Mouse (Mus musculus) erythroblast, embryonic 14.5 days (primary cell): ENCODE results near the gene Igsf11. TPM values are rescaled to one million over a fixed set of nuclear protein-coding genes. Genes with fewer than 3 reads are reported as not detected.

Source experiments
- H3K27me3 ChIP-seq: 2 replicates; pipeline ENCODE4 v1.6.1; 2012; ENCODE audit warnings: inconsistent platforms; ENCODE audit not compliant: control insufficient read depth
- H3K36me3 ChIP-seq: 2 replicates; pipeline ENCODE4 v1.6.1; 2012; ENCODE audit warnings: mild to moderate bottlenecking, inconsistent platforms; ENCODE audit not compliant: control insufficient read depth
- H3K4me1 ChIP-seq: 2 replicates; pipeline ENCODE4 v1.6.1; 2012; ENCODE audit warnings: inconsistent platforms; ENCODE audit not compliant: control insufficient read depth
- H3K4me3 ChIP-seq: replicated peaks from 2 replicates; pipeline ENCODE3; 2012; ENCODE audit warnings: moderate library complexity, mild to moderate bottlenecking, inconsistent platforms
- H3K9me3 ChIP-seq: 2 replicates; pipeline ENCODE4 v1.6.1; 2012; ENCODE audit warnings: low read length, inconsistent platforms, mixed read lengths; ENCODE audit not compliant: control insufficient read depth
- GATA1 ChIP-seq: IDR thresholded peaks from 2 replicates; pipeline ENCODE4 v1.6.1; 2012; ENCODE audit warnings: low read length, inconsistent platforms, mixed read lengths
- TAL1 ChIP-seq: IDR thresholded peaks from 3 replicates; pipeline ENCODE4 v1.6.1; 2012; ENCODE audit warnings: low read length, inconsistent platforms, mixed read lengths
- polyA plus RNA-seq: library from polyadenylated mRNA; stranded (reverse); fragments of >175 nt; gene quantifications from 2 replicates; pipeline ENCODE4 v1.2.3, GENCODE M21; 2012

The Igsf11 gene
- polyA plus RNA-seq, 1 experiment: not detected

DNA sequence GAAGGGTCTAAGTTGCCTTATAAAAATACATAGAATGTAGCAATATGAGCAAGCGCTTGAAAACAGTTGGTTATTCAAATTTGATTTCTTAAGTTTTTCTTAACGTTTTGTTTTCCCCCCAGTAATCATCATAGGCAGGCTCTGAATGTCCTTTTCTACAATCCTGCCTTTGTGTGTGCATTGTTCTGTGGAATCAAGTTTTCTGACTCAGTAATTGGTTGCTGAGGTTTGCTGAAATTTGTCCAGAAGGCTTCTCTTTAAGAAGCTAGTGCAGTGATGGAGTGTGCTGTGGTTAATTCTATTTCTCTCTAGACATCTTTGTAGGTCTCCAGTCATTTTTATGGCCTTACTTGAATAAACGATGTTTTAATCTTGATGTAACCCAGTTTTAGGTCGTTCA, 10.5 kb downstream of the Igsf11 start:
- H3K4me3 ChIP-seq: no peak overlapping the region
- peaks cover 30% of the 10 kb centered on the region for H3K27me3 ChIP-seq
- peaks cover 3% of the 10 kb centered on the region; the same call in 1 of the 2 replicates for H3K4me1 ChIP-seq
- no peaks in the 10 kb centered on the region for H3K9me3 ChIP-seq
- no peak for TF ChIP-seq GATA1
- no peak for TF ChIP-seq TAL1
- H3K36me3 ChIP-seq: no peaks in the 10 kb centered on the region

DNA sequence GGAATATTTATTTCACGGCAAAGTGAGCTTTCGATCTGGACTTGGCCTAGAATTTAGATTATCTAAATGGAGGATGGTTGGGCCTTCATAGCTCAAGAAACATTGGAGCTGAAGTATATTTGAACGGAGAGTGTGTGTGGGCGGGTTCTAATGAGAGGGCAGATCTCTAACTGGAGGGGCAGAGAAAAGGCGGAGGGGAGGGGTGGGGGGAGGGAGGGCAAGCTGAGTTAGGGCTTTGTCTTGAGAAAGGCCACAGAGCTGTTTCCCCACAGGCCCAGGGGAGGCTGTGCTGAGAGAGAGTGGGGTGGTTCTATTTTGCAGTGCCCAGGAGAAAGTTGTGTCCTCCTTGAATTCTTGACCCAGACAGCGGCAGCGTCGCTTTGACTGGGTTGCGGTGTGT, 11.7 kb downstream of the Igsf11 start:
- Histone ChIP-seq H3K27me3 (peaks cover 30% of the 10 kb centered on the region), H3K9me3 (no peaks in the 10 kb centered on the region), H3K36me3 (no peaks in the 10 kb centered on the region), H3K4me3 (no peak overlapping the region), H3K4me1 (peaks cover 3% of the 10 kb centered on the region; the same call in 1 of the 2 replicates)
- TF ChIP-seq TAL1: no peak
- no peak for TF ChIP-seq GATA1

GRCm38 (mm10) chr16:38905911-38906310, 13.4 kb downstream of the Igsf11 start:
- Histone ChIP-seq H3K4me1 (peaks cover 3% of the 10 kb centered on the region; the same call in 1 of the 2 replicates), H3K9me3 (no peaks in the 10 kb centered on the region), H3K4me3 (no peak overlapping the region), H3K27me3 (peaks cover 28% of the 10 kb centered on the region), H3K36me3 (no peaks in the 10 kb centered on the region)
- TF ChIP-seq TAL1: no peak
- no peak for TF ChIP-seq GATA1

- Histone ChIP-seq H3K9me3 (no peaks in the 10 kb centered on the region), H3K36me3 (no peaks in the 10 kb centered on the region), H3K4me1 (no peaks in the 10 kb centered on the region), H3K27me3 (peaks cover 7% of the 10 kb centered on the region), H3K4me3 (no peak overlapping the region)
- TF ChIP-seq GATA1 (no peak), TAL1 (no peak)
Observed at GRCm38 (mm10) chr16:38908304-38908703, 15.8 kb downstream of the Igsf11 start.

GRCm38 (mm10) chr16:38909506-38909905, 17.0 kb downstream of the Igsf11 start:
- H3K4me3 ChIP-seq: no peak overlapping the region
- no peaks in the 10 kb centered on the region for H3K27me3 ChIP-seq
- H3K9me3 ChIP-seq: no peaks in the 10 kb centered on the region
- H3K36me3 ChIP-seq: no peaks in the 10 kb centered on the region
- TF ChIP-seq GATA1 (no peak), TAL1 (no peak)
- H3K4me1 ChIP-seq: no peaks in the 10 kb centered on the region

DNA sequence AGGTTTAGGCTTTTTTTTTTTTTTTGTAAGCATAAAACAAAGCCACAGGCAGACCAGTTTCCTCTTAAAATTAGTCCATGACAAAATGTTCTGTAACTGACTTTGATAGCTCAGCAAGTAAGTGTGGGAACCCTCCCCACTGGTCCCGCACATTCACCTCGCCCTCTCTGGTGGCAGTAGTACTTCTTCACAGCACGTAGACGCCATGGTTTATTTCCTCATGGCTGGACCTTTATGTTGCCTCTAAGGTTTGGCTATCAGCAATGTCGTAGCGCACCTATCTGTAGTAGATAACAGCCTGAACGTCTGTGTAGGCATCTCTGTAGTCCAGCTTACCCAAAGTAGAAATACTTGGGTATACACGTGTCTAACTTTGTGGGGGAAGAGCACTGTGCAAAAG, 17.6 kb downstream of the Igsf11 start:
- no peaks in the 10 kb centered on the region for H3K4me1 ChIP-seq
- H3K36me3 ChIP-seq: no peaks in the 10 kb centered on the region
- H3K27me3 ChIP-seq: no peaks in the 10 kb centered on the region
- TF ChIP-seq GATA1: no peak
- TF ChIP-seq TAL1: no peak
- H3K9me3 ChIP-seq: no peaks in the 10 kb centered on the region
- H3K4me3 ChIP-seq: no peak overlapping the region

DNA sequence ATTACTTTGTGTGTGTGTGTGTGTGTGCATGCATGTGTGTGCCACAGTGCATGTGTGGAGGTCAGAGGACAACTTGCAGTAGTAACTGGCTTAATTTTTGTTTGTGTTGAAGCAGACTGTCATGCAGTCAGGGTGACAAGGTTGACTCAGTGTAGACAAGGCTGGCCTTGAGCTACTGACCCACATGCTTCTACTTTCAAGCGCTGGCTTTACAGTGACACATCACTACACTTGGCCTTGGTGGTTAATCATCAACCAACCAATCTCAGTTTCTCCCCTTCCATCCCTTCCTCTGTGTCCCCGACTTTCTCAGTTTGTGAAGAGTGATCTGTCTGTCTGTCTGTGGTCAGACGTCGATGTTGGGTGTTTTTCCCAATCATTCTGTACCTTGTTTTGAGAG, 23.0 kb downstream of the Igsf11 start:
- Histone ChIP-seq H3K27me3 (no peaks in the 10 kb centered on the region), H3K36me3 (no peaks in the 10 kb centered on the region), H3K4me1 (no peaks in the 10 kb centered on the region), H3K9me3 (no peaks in the 10 kb centered on the region), H3K4me3 (no peak overlapping the region)
- TF ChIP-seq GATA1 (no peak), TAL1 (no peak)

DNA sequence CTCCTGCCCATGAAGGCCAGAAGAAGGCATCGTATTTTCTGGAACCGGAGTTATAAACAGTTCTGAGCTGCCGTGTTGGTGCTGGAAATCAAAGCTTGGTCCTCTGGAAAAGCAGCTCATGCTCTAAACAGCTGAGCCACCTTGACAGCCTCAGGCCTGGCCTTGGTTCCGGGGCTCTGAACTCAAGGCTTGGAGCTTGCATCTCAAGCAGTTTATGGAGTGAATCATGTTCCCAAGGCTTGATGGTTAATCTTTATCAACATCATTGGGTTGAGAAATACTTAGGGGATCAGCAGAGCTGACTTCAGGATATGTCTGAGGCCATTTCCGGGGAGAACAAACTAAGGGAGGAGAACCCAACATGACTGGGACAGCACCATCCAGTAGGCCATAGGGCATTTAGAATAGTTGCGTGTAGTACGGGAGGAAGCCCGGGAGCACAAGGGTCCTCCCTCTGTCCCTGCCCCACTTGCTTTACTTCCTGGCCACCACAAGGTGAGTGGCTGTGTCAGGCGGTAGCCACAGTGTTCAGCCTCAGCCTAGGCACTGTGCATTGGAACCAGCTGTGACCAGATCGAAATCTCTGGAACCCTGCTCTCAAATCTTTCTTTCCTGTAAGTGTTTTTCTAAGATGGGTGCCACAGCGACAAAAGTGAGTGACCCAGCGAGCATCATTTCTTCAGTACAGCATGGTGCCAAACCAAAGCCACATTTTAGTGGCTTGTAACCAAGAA, 23.7 kb downstream of the Igsf11 start:
- TF ChIP-seq TAL1 (no peak), GATA1 (no peak)
- Histone ChIP-seq H3K4me1 (no peaks in the 10 kb centered on the region), H3K9me3 (no peaks in the 10 kb centered on the region), H3K4me3 (no peak overlapping the region), H3K36me3 (no peaks in the 10 kb centered on the region), H3K27me3 (no peaks in the 10 kb centered on the region)

- Histone ChIP-seq H3K27me3 (no peaks in the 10 kb centered on the region), H3K4me3 (no peak overlapping the region), H3K4me1 (no peaks in the 10 kb centered on the region), H3K36me3 (no peaks in the 10 kb centered on the region), H3K9me3 (no peaks in the 10 kb centered on the region)
- TF ChIP-seq TAL1: no peak
Observed at GRCm38 (mm10) chr16:38916885-38917284, 24.4 kb downstream of the Igsf11 start.

- Histone ChIP-seq H3K27me3 (no peaks in the 10 kb centered on the region), H3K9me3 (no peaks in the 10 kb centered on the region), H3K36me3 (no peaks in the 10 kb centered on the region), H3K4me1 (no peaks in the 10 kb centered on the region), H3K4me3 (no peak overlapping the region)
- TF ChIP-seq GATA1 (no peak), TAL1 (no peak)
Observed at GRCm38 (mm10) chr16:38918121-38918520, 25.6 kb downstream of the Igsf11 start.
